Mouse (Mus musculus) hindbrain, embryonic 11.5 days (tissue): ENCODE results near the gene Rgs6. TPM values are rescaled to one million over a fixed set of nuclear protein-coding genes. Genes with fewer than 3 reads are reported as not detected.

Source experiments
- ATAC-seq: fragments of 200-750 bp; cut with Nextera tagmentation; 2 replicates; pipeline ENCODE4 v1.8.0; 2017; ENCODE audit warnings: mild to moderate bottlenecking, moderate TSS enrichment, moderate library complexity; ENCODE audit not compliant: low FRiP score
- DNase-seq: peaks from one replicate; pipeline ENCODE4 v3.0.0-alpha.2; 2015; ENCODE audit warnings: low spot score
- H3K27ac ChIP-seq: fragments of 300-500 bp; sonication (generic); 2 replicates; pipeline ENCODE4 v1.5.1; 2014; ENCODE audit warnings: mild to moderate bottlenecking, low read depth, low read length
- H3K27me3 ChIP-seq: fragments of 300-500 bp; sonication (generic); 2 replicates; pipeline ENCODE4 v1.6.1; 2014; ENCODE audit warnings: mild to moderate bottlenecking, low read length, moderate library complexity, mixed read lengths; ENCODE audit not compliant: control insufficient read depth, insufficient read depth
- H3K36me3 ChIP-seq: fragments of 300-500 bp; sonication (generic); 2 replicates; pipeline ENCODE4 v1.6.1; 2014; ENCODE audit warnings: mild to moderate bottlenecking, low read length, moderate library complexity, mixed read lengths; ENCODE audit not compliant: control insufficient read depth, insufficient read depth
- H3K4me1 ChIP-seq: fragments of 300-500 bp; sonication (generic); replicated peaks from 2 replicates; pipeline ENCODE4 v1.6.1; 2014; ENCODE audit warnings: low read length, mixed read lengths; ENCODE audit not compliant: control insufficient read depth, insufficient read depth
- H3K4me2 ChIP-seq: fragments of 300-500 bp; sonication (generic); replicated peaks from 2 replicates; pipeline ENCODE4 v1.6.1; 2014; ENCODE audit warnings: mild to moderate bottlenecking, low read depth, low read length
- H3K4me3 ChIP-seq: fragments of 300-500 bp; sonication (generic); 2 replicates; pipeline ENCODE4 v1.5.1; 2014; ENCODE audit warnings: low read depth, low read length
- H3K9ac ChIP-seq: fragments of 300-500 bp; sonication (generic); 2 replicates; pipeline ENCODE4 v1.6.1; 2014; ENCODE audit warnings: low read depth, low read length
- H3K9me3 ChIP-seq: fragments of 300-500 bp; sonication (generic); 2 replicates; pipeline ENCODE4 v1.6.1; 2016; ENCODE audit warnings: low read length; ENCODE audit not compliant: control insufficient read depth
- WGBS: fragments of 180-500 bp; shearing (Covaris S2); extraction: QIAGEN DNeasy Blood & Tissue Kit; methylation state at CpG from one replicate; pipeline ENCODE4 v1.1.7; 2014; 5-methylcytosine and 5-hydroxymethylcytosine counted together
- polyA plus RNA-seq: library from polyadenylated mRNA; unstranded; fragments of >200 nt; fragmentation: Nextera tagmentation; extraction: Ambion mirVana; gene quantifications from 2 replicates; pipeline ENCODE4 v1.2.1, GENCODE M21; 2014

Gene Rgs6
- polyA plus RNA-seq, 1 experiment from 2014 or later, result 0.22 TPM

DNA sequence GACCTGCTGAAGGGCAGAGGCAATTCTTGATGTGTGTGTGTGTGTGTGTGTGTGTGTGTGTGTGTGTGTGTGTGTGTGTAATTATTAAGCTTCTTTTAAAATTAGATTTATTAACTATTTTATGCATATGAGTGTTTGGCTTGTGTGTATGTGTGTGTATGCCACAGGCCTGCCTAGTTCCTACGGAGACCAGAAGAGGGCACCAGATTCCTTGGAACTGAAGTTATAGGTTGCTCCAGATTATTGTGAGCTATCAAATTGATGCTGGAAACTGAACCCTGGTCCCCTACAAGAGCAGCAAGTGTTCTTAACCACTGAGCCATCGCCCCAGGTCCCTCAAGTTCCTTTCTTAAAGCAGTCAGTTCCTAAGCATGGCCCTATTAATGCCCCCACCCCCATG, 511.8 kb downstream of the Rgs6 start:
- no peak for DNase-seq
- no peaks in the 10 kb centered on the region for H3K27me3 ChIP-seq
- 89% methylated on average over 2 of the region's 2 CpGs for WGBS

DNA sequence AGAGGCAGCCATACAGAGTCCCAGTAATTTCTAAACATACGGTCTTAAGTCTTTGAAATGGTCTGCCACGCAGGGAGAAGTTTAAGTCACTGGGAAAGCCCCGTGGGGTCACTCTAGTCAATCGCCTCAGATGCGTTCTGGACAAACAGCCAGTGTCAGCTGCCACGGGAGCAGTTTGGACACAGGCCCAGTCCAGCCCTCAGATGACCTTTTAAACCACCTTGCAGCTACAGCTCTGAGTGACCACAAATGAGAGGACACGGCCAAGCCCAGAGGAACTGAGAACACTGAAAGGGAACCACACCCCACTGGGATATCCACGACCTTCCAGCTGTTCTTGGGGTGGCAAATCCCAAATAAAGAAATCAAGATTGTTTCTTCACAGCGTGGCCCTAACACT, 512.3 kb downstream of the Rgs6 start:
- no peak for ATAC-seq
- Histone ChIP-seq H3K4me1 (no peaks in the 10 kb centered on the region), H3K9me3 (no peaks in the 10 kb centered on the region), H3K4me3 (no peak overlapping the region), H3K27me3 (no peaks in the 10 kb centered on the region), H3K36me3 (no peaks in the 10 kb centered on the region), H3K9ac (no peak overlapping the region), H3K27ac (no peak overlapping the region), H3K4me2 (no peak overlapping the region)
- WGBS, result 66% methylated on average over 9 of the region's 9 CpGs
- no peak for DNase-seq

More for the DNA sequence above, 511.8 kb downstream of the Rgs6 start:
- ATAC-seq, result no peak
- no peak overlapping the region for H3K4me2 ChIP-seq
- no peaks in the 10 kb centered on the region for H3K9me3 ChIP-seq
- no peaks in the 10 kb centered on the region for H3K4me1 ChIP-seq
- no peak overlapping the region for H3K4me3 ChIP-seq
- no peaks in the 10 kb centered on the region for H3K36me3 ChIP-seq
- H3K9ac ChIP-seq, result no peak overlapping the region
- no peak overlapping the region for H3K27ac ChIP-seq

DNA sequence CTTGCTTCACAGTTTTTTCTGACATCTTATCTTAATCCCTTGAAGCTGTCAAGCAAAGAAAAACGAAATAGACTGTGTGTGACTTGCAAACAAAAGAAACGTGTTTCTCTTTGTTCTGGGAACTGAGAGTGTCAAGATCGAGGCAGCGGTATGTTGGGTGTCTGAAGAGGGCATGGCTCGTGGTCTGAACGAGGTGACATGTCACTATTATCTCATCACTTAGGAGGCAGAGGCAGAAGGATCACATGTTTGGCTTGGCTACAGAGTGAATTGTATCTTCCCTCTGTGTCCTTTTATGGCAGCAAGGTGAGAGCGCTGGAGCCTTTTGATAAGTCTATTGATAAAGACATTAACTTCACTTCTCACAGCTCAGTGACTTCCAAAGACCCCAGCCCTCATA, 512.8 kb downstream of the Rgs6 start:
- Histone ChIP-seq H3K27ac (no peak overlapping the region), H3K4me1 (no peaks in the 10 kb centered on the region), H3K4me3 (no peak overlapping the region), H3K36me3 (no peaks in the 10 kb centered on the region), H3K9me3 (no peaks in the 10 kb centered on the region), H3K9ac (no peak overlapping the region), H3K4me2 (no peak overlapping the region), H3K27me3 (no peaks in the 10 kb centered on the region)
- ATAC-seq, result no peak
- 59% methylated on average over 7 of the region's 7 CpGs for WGBS
- DNase-seq, result no peak

DNA sequence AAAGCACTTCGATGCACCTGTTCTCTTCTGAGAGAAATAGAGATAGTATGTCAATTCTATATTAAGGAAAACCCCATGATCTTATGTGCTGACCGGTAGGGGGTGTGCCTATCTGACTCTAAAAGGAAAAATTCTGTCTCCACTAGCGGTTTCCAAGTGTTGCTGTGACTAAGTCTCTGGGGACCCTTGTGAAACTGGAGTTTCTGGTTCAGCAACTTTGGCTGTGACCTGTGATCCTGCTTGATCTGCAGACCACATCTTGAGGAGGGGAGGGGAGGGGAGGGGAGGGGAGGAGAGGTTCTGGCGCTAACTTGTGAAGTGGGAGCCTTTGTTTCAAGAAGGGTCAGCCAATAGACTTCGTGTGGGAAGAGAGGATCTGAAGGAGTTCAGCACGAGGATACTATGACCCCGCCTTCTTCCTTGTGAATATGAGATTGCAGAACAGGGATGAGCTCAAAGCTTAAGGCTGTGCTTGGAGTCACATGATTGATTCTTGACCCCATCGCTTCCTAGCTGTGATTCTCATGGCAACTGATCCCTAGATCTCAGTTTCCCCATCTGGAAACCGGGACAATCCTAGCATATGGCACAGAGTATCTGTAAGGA, 517.5 kb downstream of the Rgs6 start:
- Histone ChIP-seq H3K36me3 (no peaks in the 10 kb centered on the region), H3K9me3 (no peaks in the 10 kb centered on the region), H3K9ac (no peak overlapping the region), H3K4me2 (no peak overlapping the region), H3K27me3 (no peaks in the 10 kb centered on the region), H3K4me1 (no peaks in the 10 kb centered on the region), H3K4me3 (no peak overlapping the region), H3K27ac (no peak overlapping the region)
- ATAC-seq, result no peak
- 57% methylated on average over 9 of the region's 9 CpGs for WGBS
- DNase-seq, result no peak

DNA sequence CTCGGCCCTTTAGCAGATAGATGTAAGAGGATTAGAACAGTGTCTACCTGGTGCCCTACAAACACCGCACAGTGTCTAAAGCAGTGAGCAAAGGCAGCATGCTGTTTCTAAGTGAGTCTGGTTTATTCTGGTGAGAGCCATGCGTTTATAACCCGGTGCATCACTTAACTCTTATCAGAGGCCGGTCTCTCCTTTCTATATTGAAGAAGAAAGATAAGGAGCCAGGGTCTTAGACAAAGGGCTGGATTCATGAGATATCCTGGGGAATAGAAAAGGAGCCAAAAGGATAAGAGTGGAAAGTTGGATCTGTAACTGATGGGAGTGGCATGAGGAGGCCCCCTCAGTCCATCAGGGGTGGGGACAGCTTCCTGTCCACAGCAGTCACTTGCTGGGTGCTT, 518.0 kb downstream of the Rgs6 start:
- ATAC-seq (no peak), DNase-seq (no peak)
- WGBS, result 90% methylated on average over 5 of the region's 5 CpGs
- H3K9ac ChIP-seq, result no peak overlapping the region
- no peaks in the 10 kb centered on the region for H3K4me1 ChIP-seq
- H3K27me3 ChIP-seq, result no peaks in the 10 kb centered on the region
- no peak overlapping the region for H3K27ac ChIP-seq
- no peak overlapping the region for H3K4me3 ChIP-seq
- H3K36me3 ChIP-seq, result no peaks in the 10 kb centered on the region
- no peak overlapping the region for H3K4me2 ChIP-seq
- no peaks in the 10 kb centered on the region for H3K9me3 ChIP-seq

DNA sequence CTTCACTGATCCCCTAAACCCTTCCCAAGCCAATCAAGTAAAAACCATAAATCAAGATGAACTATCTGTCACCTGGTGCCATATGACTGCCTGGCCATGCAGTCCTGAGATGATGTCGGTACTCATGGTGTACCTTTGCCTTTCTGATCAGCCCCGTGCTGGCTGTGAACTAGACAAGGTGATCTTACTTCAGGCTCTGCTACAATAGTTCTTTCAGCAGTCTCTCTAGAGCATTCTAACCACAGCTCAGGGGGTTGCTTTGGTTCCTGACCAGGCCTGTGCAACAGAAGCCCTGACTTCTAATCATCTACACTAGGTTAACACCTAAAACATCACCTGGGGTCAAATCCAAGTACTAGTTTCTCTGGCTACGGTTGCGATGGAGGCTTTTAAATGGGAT, 521.4 kb downstream of the Rgs6 start:
- Histone ChIP-seq H3K9ac (no peak overlapping the region), H3K27ac (no peak overlapping the region), H3K4me2 (no peak overlapping the region), H3K4me1 (no peaks in the 10 kb centered on the region), H3K27me3 (no peaks in the 10 kb centered on the region), H3K9me3 (no peaks in the 10 kb centered on the region), H3K4me3 (no peak overlapping the region), H3K36me3 (no peaks in the 10 kb centered on the region)
- no peak for DNase-seq
- 93% methylated on average over 4 of the region's 4 CpGs for WGBS
- no peak for ATAC-seq

DNA sequence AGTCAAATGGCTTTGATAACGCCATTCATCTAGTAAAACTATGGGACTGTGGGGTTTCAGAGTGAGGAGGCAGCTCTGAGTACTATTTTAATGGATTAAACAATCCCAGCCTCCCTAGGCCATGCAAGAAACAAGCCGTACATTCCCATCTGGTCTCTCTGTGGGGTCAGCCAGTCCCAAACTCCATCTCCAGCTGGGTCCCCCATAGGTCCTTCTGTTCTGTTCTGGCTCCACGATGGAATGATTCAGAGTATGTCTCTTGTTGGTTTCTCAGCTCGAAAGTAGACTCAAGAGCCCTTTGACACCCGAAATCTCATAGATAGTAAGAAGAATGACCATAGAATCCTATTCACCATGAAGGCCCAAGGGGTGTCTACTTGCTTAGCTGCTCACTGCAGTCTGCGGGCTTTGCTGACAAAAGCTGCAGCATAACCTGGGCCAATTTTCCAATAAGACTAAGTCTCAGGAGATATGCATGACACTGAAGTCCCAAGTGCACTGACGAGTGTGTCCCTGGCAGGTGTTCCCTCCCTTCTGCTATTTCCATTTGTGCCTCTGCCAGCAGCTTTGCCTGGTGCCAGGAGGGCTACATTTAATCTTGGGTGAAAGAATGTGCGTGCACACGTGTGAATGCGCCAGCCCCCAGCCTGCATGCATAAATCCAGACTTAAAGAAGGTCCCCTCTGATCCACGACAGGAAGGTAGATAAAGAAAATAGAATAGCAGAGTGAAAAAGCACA, 522.0 kb downstream of the Rgs6 start:
- no peak overlapping the region for H3K4me3 ChIP-seq
- no peaks in the 10 kb centered on the region for H3K36me3 ChIP-seq
- 82% methylated on average over 11 of the region's 11 CpGs for WGBS
- H3K9ac ChIP-seq, result no peak overlapping the region
- H3K4me1 ChIP-seq, result no peaks in the 10 kb centered on the region
- H3K9me3 ChIP-seq, result no peaks in the 10 kb centered on the region
- no peaks in the 10 kb centered on the region for H3K27me3 ChIP-seq
- DNase-seq (no peak), ATAC-seq (no peak)
- H3K27ac ChIP-seq, result no peak overlapping the region
- H3K4me2 ChIP-seq, result no peak overlapping the region

DNA sequence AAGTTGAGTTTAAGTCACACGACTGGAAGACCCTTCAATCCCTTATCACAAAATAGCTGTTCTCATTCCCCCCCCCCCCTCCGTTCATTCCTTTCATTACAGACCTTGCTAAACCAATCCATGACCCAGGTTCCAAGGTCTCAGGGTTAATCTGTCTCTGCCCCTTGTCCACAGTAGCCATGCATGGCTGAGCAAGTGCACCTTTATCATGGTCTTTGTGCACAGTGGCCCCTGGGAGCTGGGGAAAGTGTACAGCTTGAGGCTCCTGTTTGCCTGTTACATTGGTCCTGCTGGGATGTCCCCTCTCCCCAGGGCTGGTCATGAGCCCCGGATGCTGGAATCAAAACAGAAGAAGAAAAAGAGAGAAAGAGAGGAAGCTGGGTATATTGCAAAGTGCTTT, 522.6 kb downstream of the Rgs6 start:
- no peaks in the 10 kb centered on the region for H3K9me3 ChIP-seq
- no peak overlapping the region for H3K27ac ChIP-seq
- no peak for DNase-seq
- no peaks in the 10 kb centered on the region for H3K4me1 ChIP-seq
- no peaks in the 10 kb centered on the region for H3K27me3 ChIP-seq
- no peak overlapping the region for H3K9ac ChIP-seq
- ATAC-seq, result no peak
- no peak overlapping the region for H3K4me2 ChIP-seq
- no peaks in the 10 kb centered on the region for H3K36me3 ChIP-seq
- WGBS, result 69% methylated on average over 3 of the region's 3 CpGs
- no peak overlapping the region for H3K4me3 ChIP-seq

DNA sequence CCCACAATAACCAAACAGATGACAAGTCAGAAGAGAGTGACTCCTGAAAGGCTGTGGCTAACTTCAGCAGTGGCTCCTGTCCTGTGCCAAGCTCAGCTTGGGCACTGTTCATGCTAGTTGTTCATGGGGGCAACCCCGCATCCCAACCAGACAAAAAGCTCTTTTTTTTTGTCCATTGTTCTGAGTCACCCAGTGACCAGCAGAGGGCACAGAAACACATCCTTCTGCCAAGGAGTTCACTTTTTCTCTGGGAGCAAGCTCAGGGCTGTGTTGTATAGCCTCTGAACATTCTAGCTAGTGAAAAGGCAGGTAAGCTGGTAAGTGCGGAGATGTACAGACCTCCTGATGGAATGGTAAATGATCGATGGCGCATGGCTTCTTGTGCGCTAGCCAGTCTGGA, 524.2 kb downstream of the Rgs6 start:
- DNase-seq, result peak; percentile 30
- no peaks in the 10 kb centered on the region for H3K36me3 ChIP-seq
- H3K4me2 ChIP-seq, result no peak overlapping the region
- 81% methylated on average over 5 of the region's 5 CpGs for WGBS
- H3K4me3 ChIP-seq, result no peak overlapping the region
- no peak overlapping the region for H3K9ac ChIP-seq
- no peak overlapping the region for H3K27ac ChIP-seq
- no peaks in the 10 kb centered on the region for H3K27me3 ChIP-seq
- ATAC-seq, result no peak
- H3K9me3 ChIP-seq, result no peaks in the 10 kb centered on the region
- H3K4me1 ChIP-seq, result no peaks in the 10 kb centered on the region
